Mouse (Mus musculus) neural tube, embryonic 12.5 days (tissue): Measurements from ENCODE around the gene Tbxa2r. TPM values are rescaled to one million over a fixed set of nuclear protein-coding genes. Genes with fewer than 3 reads are reported as not detected.

ENCODE experiments used
- ATAC-seq: fragments of 200-750 bp; cut with Nextera tagmentation; 2 replicates; pipeline ENCODE4 v1.8.0; 2017; ENCODE audit warnings: low read depth, mild to moderate bottlenecking, moderate TSS enrichment, moderate library complexity; ENCODE audit not compliant: low FRiP score
- H3K27ac ChIP-seq: fragments of 300-500 bp; sonication (generic); 2 replicates; pipeline ENCODE4 v1.5.1; 2016
- H3K27me3 ChIP-seq: fragments of 300-500 bp; sonication (generic); replicated peaks from 2 replicates; pipeline ENCODE4 v1.6.1; 2016; ENCODE audit warnings: mild to moderate bottlenecking
- H3K36me3 ChIP-seq: fragments of 300-500 bp; sonication (generic); 2 replicates; pipeline ENCODE4 v1.6.1; 2016; ENCODE audit warnings: mild to moderate bottlenecking
- H3K4me1 ChIP-seq: fragments of 300-500 bp; sonication (generic); 2 replicates; pipeline ENCODE4 v1.6.1; 2016
- H3K4me2 ChIP-seq: fragments of 300-500 bp; sonication (generic); replicated peaks from 2 replicates; pipeline ENCODE4 v1.6.1; 2016; ENCODE audit warnings: mild to moderate bottlenecking
- H3K4me3 ChIP-seq: fragments of 300-500 bp; sonication (generic); 2 replicates; pipeline ENCODE4 v1.5.1; 2016
- H3K9ac ChIP-seq: fragments of 300-500 bp; sonication (generic); 2 replicates; pipeline ENCODE4 v1.6.1; 2016; ENCODE audit warnings: mild to moderate bottlenecking
- H3K9me3 ChIP-seq: fragments of 300-500 bp; sonication (generic); 2 replicates; pipeline ENCODE4 v1.6.1; 2016; ENCODE audit warnings: mild to moderate bottlenecking
- WGBS: fragments of 180-500 bp; shearing (Covaris S2); methylation state at CpG from one replicate; pipeline ENCODE4 v1.1.7; 2016; 5-methylcytosine and 5-hydroxymethylcytosine counted together
- polyA plus RNA-seq: library from polyadenylated mRNA; unstranded; fragments of >200 nt; fragmentation: Nextera tagmentation; extraction: Ambion mirVana; gene quantifications from 2 replicates; pipeline ENCODE4 v1.2.1, GENCODE M21; 2016

Gene Tbxa2r
- polyA plus RNA-seq, 1 experiment from 2014 or later: 3.8 TPM

DNA sequence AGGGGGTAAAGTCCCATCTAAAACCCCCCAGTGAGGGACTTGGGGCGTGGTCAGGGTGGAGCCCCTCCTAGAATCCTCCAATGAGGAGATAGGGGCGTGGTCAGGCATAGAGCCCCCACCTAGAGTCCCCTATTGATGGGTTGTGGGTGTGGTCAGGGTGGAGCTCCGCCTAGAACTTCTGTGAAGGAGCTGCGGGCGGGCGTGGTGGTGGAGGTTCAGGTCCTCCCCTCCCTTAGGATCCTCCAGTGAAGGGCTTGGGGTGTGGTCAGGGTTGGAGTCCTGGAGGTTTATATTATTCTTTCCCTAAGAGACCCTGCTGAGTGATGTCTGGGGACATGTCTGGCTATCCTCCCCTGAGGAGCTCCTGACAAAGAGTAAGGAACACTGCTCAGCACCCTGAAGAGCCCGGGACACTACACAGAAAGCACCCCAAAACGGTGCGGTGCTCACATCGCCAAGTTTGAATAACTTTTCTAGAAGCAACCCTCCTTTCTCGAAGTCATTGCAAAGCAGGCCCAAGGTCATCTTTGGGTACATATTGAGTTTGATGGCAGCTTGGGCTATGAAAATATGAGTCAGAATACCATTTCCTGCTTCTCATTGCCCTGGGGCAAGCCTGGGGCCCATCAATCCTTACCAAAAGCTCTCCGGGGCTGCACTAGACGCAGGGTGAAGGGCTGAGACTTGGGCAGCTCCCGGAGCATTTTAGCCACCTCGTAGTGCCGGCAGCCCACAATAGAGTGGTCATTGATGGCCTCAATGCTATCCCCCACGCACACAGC lies 12.2 kb downstream of the Tbxa2r start:
- Histone ChIP-seq H3K4me3 (no peak overlapping the region), H3K9me3 (no peaks in the 10 kb centered on the region), H3K27me3 (peaks cover 65% of the 10 kb centered on the region), H3K9ac (no peak overlapping the region), H3K27ac (no peak overlapping the region), H3K4me2 (no peak overlapping the region), H3K4me1 (peaks cover 8% of the 10 kb centered on the region), H3K36me3 (peaks cover 5% of the 10 kb centered on the region; the same call in 1 of the 2 replicates)
- no peak for ATAC-seq
- 39% methylated on average over 17 of the region's 17 CpGs for WGBS

DNA sequence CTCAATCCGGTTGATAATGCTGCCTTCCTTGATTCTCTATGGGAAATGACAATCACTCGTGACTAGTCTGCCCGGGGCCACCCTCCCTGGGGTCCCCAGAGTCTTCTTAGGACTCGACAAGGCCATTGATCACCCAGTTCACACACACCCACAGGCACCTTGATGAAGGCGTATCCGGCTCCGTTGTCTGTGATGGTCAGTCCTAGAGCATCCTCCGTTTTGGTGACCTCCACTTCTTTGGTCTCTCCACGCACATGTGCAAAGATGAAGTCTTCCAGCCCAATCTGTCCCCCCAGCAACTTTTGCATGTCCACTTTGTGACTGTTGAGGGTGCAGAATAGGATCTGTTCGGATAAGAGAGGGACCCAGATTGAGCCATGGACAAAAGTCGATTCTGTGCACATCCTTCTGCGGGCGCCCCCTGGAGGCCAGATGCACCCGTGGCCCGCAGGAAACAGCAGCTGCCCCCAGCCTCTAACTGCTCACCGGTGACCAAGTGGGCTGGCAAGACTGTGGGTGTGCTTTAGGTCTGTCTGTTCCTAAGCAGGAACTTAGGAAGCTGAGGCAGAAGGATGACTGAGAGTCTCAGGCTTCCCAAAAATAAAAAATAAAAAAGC lies 12.9 kb downstream of the Tbxa2r start:
- Histone ChIP-seq H3K36me3 (peaks cover 7% of the 10 kb centered on the region; the same call in 1 of the 2 replicates), H3K4me2 (no peak overlapping the region), H3K27ac (no peak overlapping the region), H3K27me3 (peaks cover 68% of the 10 kb centered on the region), H3K9ac (no peak overlapping the region), H3K4me1 (peaks cover 9% of the 10 kb centered on the region), H3K9me3 (no peaks in the 10 kb centered on the region), H3K4me3 (no peak overlapping the region)
- no peak for ATAC-seq
- 34% methylated on average over 16 of the region's 16 CpGs for WGBS

DNA sequence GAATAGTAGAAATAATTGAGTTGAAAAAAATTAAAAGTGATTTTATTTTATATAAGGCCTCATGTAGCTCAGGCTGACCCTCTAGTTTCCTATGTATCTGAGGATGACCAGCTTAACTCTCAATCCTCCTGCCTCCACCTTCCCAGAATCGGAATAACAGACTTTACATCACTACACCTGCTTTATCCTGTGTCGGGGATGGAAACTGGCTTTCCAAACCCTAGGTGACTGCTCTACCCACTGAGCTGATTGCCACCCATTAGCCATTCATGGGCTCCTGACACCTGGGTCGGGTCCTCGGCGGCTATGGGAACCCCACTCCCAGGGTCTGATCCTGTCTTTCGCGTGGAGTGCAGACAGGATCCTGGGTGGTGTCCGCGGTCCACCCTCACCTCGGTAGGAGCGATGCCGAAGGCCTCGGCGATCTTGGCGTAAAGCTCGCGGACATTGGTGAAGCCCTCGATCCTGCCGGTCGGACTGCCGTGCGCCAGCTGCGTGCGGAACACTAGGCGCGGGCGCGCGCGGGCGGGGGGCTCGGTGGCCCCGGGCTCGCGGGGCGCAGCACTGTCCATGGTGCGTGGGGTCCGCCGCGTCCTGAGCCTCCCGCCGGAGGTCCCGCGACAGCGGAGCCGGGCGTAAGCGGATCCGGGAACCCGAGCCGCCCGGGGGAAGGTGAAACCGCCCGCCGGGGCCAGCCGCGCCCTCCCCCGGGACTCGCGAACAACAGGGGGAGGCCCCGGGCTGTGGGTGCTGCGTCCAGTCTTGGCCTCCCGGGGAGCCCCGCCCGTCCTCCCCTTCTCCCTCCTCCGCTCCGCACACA lies 14.4 kb downstream of the Tbxa2r start, which contains the start of gene Gipc3:
TSS of gene Gipc3 (minus strand) at position 581 of the 820 bp plus-strand sequence.
- Histone ChIP-seq H3K9me3 (no peaks in the 10 kb centered on the region), H3K4me3 (peak within 1 kb of the TSS; percentile 40), H3K36me3 (peaks cover 15% of the 10 kb centered on the region; the same call in 1 of the 2 replicates), H3K27ac (no peak within 1 kb of the TSS), H3K4me1 (peaks cover 21% of the 10 kb centered on the region), H3K27me3 (peaks cover 76% of the 10 kb centered on the region), H3K9ac (peak within 1 kb of the TSS; percentile 55), H3K4me2 (peak within 1 kb of the TSS; percentile 75)
- WGBS: 4% methylated on average over 60 of the region's 67 CpGs
- no peak for ATAC-seq

DNA sequence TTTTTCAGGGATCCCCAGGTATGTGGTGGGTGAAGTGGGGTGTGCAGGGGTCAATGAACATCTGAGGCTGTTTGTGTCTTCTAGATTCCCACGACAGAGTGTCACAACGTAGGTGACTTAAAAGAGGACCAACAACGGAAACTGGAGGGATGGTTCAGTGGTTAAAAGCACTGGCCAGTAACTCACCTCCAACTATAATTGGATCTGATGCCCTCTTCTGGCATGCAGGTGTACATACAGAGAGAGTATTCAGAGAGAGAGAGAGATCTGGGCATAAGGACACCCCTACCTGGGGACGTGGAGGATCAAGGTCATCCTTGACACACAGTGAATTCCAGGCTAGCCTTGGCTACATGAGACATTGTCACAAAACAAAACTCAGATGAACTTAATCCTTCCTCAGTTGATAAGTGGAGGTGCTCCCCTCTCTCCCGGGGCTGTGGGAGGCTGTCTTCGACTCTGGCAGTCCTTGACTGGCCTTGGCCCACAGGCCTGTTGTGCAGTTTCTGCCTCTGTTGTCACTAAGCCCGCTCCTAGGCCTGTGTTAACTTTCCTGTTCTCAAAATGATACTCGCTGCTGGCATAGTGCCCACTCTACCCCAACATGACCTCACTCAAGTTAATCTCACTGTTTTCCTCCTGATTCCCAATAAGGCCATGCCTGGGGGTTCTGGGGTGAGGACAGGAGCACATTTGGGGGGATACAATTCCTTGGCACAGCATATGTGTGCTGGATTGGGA lies 16.1 kb downstream of the Tbxa2r start:
- 55% methylated on average over 8 of the region's 8 CpGs for WGBS
- Histone ChIP-seq H3K27me3 (peaks cover 67% of the 10 kb centered on the region), H3K4me1 (peaks cover 30% of the 10 kb centered on the region), H3K36me3 (peaks cover 15% of the 10 kb centered on the region; the same call in 1 of the 2 replicates), H3K4me3 (no peak overlapping the region), H3K9ac (no peak overlapping the region), H3K9me3 (no peaks in the 10 kb centered on the region), H3K4me2 (no peak overlapping the region), H3K27ac (no peak overlapping the region)
- no peak for ATAC-seq

DNA sequence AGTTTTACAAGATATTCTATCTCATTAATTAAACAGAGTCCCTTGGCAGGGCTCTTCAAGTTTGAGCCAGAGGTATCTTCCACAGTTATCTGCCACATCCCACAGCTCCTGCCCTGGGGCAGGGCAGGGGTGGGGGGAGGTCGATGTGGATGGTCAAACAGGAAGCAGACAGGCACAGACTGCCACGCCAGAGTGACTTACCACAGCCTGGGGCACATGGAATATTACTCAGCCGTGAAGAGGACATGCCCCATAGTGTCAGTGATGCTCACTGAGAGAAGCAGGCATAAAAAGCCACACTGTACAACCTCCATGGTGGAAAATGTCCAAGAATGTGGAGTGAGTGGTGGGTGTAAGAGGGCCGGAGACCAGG lies 16.6 kb downstream of the Tbxa2r start:
- Histone ChIP-seq H3K27me3 (peaks cover 67% of the 10 kb centered on the region), H3K4me1 (peaks cover 34% of the 10 kb centered on the region), H3K4me2 (no peak overlapping the region), H3K36me3 (peaks cover 15% of the 10 kb centered on the region; the same call in 1 of the 2 replicates), H3K9ac (no peak overlapping the region), H3K4me3 (no peak overlapping the region), H3K27ac (no peak overlapping the region), H3K9me3 (no peaks in the 10 kb centered on the region)
- WGBS: 80% methylated on average over 4 of the region's 4 CpGs
- no peak for ATAC-seq

DNA sequence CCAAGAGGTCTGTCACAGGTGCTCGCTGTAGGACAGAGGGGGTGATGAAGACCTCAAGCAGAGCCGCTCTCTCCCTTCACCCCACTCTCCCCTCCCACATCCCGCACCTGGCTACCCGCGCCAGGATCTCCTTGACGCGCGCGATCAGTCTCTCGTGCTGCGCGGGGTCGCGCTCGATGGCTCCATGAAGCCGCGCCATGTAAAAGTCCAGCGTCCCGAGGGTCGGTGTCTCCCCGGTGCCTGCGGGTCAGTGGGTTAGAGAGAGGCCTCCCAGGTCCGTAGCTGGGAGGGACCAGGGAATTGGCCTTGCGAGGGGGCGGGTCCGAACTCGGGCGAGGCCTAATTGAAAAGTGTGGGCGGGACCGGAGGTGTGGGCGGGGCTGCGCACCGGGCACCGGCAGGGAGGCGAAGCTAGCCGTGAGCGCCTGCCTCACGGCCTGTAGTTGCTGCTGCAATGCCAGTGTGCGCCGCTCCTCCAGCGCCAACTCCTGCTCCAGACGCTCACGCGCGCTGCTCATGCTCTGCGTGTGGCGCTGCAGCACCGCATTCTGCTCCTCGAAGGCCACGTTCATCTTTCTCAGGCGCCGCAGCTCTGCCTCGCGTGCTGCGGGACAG lies 18.0 kb downstream of the Tbxa2r start:
- H3K4me2 ChIP-seq: peak overlapping the region; percentile 50
- peaks cover 15% of the 10 kb centered on the region; the same call in 1 of the 2 replicates for H3K36me3 ChIP-seq
- no peak overlapping the region for H3K27ac ChIP-seq
- H3K4me3 ChIP-seq: peak overlapping the region; percentile 16; the same call in 1 of the 2 replicates
- ATAC-seq: no peak
- peaks cover 34% of the 10 kb centered on the region for H3K4me1 ChIP-seq
- H3K9me3 ChIP-seq: no peaks in the 10 kb centered on the region
- WGBS: 5% methylated on average over 55 of the region's 55 CpGs
- H3K27me3 ChIP-seq: peaks cover 54% of the 10 kb centered on the region
- peak overlapping the region; percentile 46; the same call in 1 of the 2 replicates for H3K9ac ChIP-seq

DNA sequence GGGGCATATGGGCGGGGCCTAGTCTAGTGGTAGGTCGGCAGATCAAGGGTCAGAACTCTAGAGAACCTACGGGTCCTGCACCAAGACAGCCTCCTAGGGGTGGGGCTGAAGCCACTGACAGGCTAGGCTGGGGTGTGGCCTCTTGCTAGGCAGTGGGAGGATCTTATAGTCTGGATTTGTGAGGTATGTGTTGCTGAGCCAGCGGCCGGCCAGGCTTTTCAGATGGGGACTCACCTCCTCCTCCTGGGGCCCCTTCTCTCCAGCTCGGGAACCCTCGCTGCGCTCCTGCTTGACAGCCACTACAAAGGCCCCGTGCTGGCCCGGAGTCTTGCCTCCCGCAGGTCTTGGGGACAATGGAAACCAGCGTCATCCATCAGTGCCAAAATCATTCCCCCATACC lies 20.6 kb downstream of the Tbxa2r start:
- Histone ChIP-seq H3K36me3 (peaks cover 15% of the 10 kb centered on the region; the same call in 1 of the 2 replicates), H3K27ac (no peak overlapping the region), H3K4me3 (peak overlapping the region; percentile 76; the same call in 1 of the 2 replicates), H3K9me3 (no peaks in the 10 kb centered on the region), H3K9ac (peak overlapping the region; percentile 74; the same call in 1 of the 2 replicates), H3K4me1 (peaks cover 26% of the 10 kb centered on the region), H3K27me3 (peaks cover 34% of the 10 kb centered on the region), H3K4me2 (peak overlapping the region; percentile 94)
- 2% methylated on average over 12 of the region's 12 CpGs for WGBS
- ATAC-seq: no peak

DNA sequence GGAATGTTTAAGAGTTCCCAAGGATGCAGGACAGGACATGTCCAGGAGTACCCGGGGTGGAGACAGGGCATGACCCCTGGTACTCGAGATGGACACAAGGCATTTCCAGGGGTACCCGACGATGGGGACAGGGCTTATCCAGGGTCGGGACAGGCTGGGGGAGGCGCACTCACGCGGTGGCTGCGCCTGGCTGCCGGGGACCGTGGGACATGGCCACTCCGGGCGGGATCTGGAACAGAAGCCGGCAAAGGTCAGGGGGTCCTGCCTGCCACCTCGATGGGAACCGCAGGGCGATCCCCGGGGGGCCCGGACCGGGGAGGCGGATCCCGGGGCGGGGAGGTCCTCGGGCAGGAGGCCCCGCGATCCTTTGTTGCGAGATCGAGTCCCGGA lies 21.4 kb downstream of the Tbxa2r start:
- ATAC-seq: peak; percentile 22
- Histone ChIP-seq H3K4me2 (peak overlapping the region; percentile 94), H3K9ac (peak overlapping the region; percentile 74), H3K4me3 (peak overlapping the region; percentile 76), H3K27me3 (peaks cover 26% of the 10 kb centered on the region), H3K36me3 (peaks cover 15% of the 10 kb centered on the region; the same call in 1 of the 2 replicates), H3K27ac (no peak overlapping the region), H3K4me1 (peaks cover 26% of the 10 kb centered on the region), H3K9me3 (no peaks in the 10 kb centered on the region)
- under 1% methylated on average over 29 of the region's 29 CpGs for WGBS

DNA sequence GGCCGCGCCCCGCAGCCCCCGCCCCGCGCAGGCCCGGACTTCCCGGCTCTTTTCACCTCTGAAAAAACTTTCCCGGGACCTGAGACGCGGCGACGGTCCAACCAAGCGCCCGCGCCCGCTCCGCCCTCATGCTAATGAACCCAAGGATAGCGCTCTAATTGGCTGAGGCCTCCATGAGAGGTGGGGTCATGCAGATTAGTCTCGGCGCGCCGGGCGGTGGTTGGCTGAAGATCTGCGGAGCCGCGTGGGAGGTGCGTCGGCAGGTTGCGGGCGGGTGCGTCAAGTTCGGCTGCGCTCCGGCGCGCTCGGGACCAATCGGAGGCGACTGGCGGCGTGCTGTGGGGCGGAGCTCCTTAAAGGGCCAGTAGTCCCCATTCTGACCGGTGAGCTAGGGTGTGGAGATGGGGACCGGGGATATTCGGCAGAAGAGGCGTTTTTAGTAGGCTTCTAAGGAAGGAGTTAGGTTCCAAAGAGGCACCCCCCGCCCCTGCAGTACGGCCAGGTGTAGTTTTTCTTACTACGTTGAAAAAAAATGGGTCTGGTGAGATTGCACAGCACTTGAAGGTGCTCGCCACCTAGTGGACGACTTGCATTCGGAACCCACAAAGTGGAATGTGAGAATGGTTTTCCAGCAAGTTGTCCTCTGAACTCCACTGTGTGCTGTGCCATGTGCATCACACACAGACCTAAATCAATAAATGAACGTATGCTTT lies 22.0 kb downstream of the Tbxa2r start, which contains the start of gene Hmg20b:
TSS of gene Hmg20b (minus strand) at position 130 of the 713 bp plus-strand sequence.
- WGBS: under 1% methylated on average over 54 of the region's 54 CpGs
- H3K27ac ChIP-seq: no peak within 1 kb of the TSS
- peak within 1 kb of the TSS; percentile 94 for H3K4me2 ChIP-seq
- H3K36me3 ChIP-seq: peaks cover 13% of the 10 kb centered on the region; the same call in 1 of the 2 replicates
- H3K9ac ChIP-seq: peak within 1 kb of the TSS; percentile 74
- H3K27me3 ChIP-seq: peaks cover 20% of the 10 kb centered on the region; the same call in 1 of the 2 replicates
- peaks cover 26% of the 10 kb centered on the region for H3K4me1 ChIP-seq
- peak; percentile 95 for ATAC-seq
- no peaks in the 10 kb centered on the region for H3K9me3 ChIP-seq
- H3K4me3 ChIP-seq: peak within 1 kb of the TSS; percentile 76

DNA sequence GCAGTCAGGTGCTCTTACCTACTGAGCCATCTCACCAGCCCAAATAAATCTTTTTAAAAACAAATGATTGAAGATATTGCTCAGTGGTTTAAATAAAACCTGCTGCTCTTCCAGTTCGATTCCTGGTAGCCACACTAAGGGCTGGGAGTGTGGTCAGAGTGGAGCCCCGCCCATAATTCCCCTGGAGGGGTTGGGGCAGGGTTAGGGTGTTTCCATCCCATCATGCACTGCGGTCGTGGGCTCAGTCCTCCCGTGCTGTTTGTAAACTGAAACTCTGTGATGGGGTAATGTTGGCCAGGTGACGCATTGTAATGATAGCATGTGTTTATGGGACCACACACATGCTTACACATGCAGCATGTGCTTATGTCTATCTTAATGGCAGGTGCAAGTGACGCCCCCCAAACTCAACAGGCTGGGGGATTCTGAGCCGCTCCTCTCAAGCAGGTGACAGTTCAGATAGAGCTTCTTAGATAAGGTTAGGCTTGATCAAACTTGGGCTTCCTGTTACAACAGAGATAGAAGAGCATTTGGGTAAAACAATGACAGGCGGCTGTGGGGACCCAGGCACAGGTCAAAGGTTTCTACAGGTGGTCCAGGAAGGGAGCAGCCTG lies 23.3 kb downstream of the Tbxa2r start:
- Histone ChIP-seq H3K9me3 (no peaks in the 10 kb centered on the region), H3K36me3 (peaks cover 8% of the 10 kb centered on the region; the same call in 1 of the 2 replicates), H3K27ac (no peak overlapping the region), H3K4me1 (peaks cover 22% of the 10 kb centered on the region), H3K4me3 (no peak overlapping the region), H3K9ac (no peak overlapping the region), H3K27me3 (peaks cover 10% of the 10 kb centered on the region; the same call in 1 of the 2 replicates), H3K4me2 (no peak overlapping the region)
- ATAC-seq: no peak
- 24% methylated on average over 9 of the region's 9 CpGs for WGBS
